8 mouse cellular contexts compared by ENCODE assay signal in the genomic region with DNA sequence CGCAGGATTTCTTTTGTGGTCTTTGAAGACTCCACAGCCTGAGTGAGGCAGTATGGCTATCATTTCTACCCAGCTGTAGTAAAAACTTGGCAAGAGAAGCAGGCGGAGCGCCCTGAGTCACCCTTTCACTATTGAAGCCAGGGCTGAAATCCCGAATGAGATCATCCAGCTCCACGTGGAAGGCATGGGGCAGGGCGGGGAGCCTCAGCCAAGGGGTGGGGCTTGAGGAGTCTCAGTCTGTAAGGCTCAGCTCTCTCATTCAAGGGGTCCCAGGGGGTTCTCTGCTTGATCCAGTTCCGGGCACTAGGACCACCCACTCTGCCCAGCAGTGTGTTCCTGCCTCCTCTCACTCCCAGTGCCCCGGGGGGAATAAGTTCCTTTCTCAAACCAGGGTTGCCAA. TPM values are rescaled to one million over a fixed set of nuclear protein-coding genes. Genes with fewer than 3 reads are reported as not detected.
DNase-seq lines count a peak whose midpoint lies in the region; ATAC-seq and TF ChIP-seq lines count a peak whose summit lies in the region.

No protein-coding gene starts in this region.

- 3% methylated on average over 8 of the region's 8 CpGs for WGBS in embryonic facial prominence, embryonic 14.5 days
- 9% methylated on average over 8 of the region's 8 CpGs for WGBS in thymus, adult 2 months

- TF ChIP-seq POLR2A in thymus, adult 2 months (IDR thresholded peaks at IDR 0.05; ENCODE audit: control insufficient read depth, extremely low read depth, insufficient read depth, low read length, poor library complexity), result no peak

- DNase-seq in brain, adult 2 months (ENCODE audit: low read depth, low spot score), result peak; percentile 94
- peak; percentile 97 for DNase-seq in embryonic facial prominence, embryonic 14.5 days (ENCODE audit: low spot score)
- peak; percentile 96 to 97 for DNase-seq in heart, adult 18-20 months
- peak; percentile 88 for DNase-seq in kidney, adult 18-20 months
- DNase-seq in left cerebral cortex, postnatal 25 days (ENCODE audit: low spot score in 2 of 2), result peak; percentile 66 to 87
- peak; percentile 60 for DNase-seq in right cerebral cortex, postnatal 4 days
- DNase-seq in thymus, adult 2 months, result no peak

- peaks cover 6% of the 10 kb centered on the region; the same call in 1 of the 2 replicates for H3K4me1 ChIP-seq in embryonic facial prominence, embryonic 14.5 days (ENCODE audit: control insufficient read depth, insufficient read depth, low read length)
- no peaks in the 10 kb centered on the region for H3K4me1 ChIP-seq in thymus, adult 2 months (replicated peaks; ENCODE audit: control insufficient read depth, insufficient read depth, low read length)

- H3K9me3 ChIP-seq in embryonic facial prominence, embryonic 14.5 days (ENCODE audit: control insufficient read depth, low read length), result no peaks in the 10 kb centered on the region

- H3K9ac ChIP-seq in embryonic facial prominence, embryonic 14.5 days (ENCODE audit: low read depth, low read length), result peak overlapping the region; percentile 81

- intact Hi-C loops in left cerebral cortex, postnatal 25 days (cut with DNase I), result loop anchor here (2.0 to 10.0 kb wide), 3 partner anchors 44 to 1594 kb away; no protein-coding TSS in a partner anchor

- TF ChIP-seq CTCF in thymus, adult 2 months (IDR thresholded peaks at IDR 0.05; ENCODE audit: borderline replicate concordance, control insufficient read depth, extremely low read depth, insufficient read depth, low read length, poor library complexity), result no peak

- H3K36me3 ChIP-seq in embryonic facial prominence, embryonic 14.5 days (ENCODE audit: control insufficient read depth, insufficient read depth, low read length), result peaks cover 46% of the 10 kb centered on the region
- H3K36me3 ChIP-seq in thymus, adult 2 months (ENCODE audit: control insufficient read depth, insufficient read depth, low read length), result no peaks in the 10 kb centered on the region

- H3K4me2 ChIP-seq in embryonic facial prominence, embryonic 14.5 days (ENCODE audit: low read depth, low read length), result peak overlapping the region; percentile 95

- H3K27ac ChIP-seq in embryonic facial prominence, embryonic 14.5 days (replicated peaks; ENCODE audit: low read depth, low read length), result peak overlapping the region; percentile 89
- H3K27ac ChIP-seq in thymus, adult 2 months (ENCODE audit: control insufficient read depth, insufficient read depth, low read length), result no peak overlapping the region

- peak overlapping the region; percentile 67 for H3K4me3 ChIP-seq in embryonic facial prominence, embryonic 14.5 days (ENCODE audit: low read depth, low read length)
- no peak overlapping the region for H3K4me3 ChIP-seq in thymus, adult 2 months (ENCODE audit: control insufficient read depth, insufficient read depth, low read length)

- H3K27me3 ChIP-seq in embryonic facial prominence, embryonic 14.5 days (replicated peaks; ENCODE audit: control insufficient read depth, insufficient read depth, low read length), result no peaks in the 10 kb centered on the region
- H3K27me3 ChIP-seq in thymus, adult 2 months (ENCODE audit: control insufficient read depth, insufficient read depth, low read length), result peaks cover 4% of the 10 kb centered on the region; the same call in 1 of the 2 replicates

- peak; percentile 83 for ATAC-seq in embryonic facial prominence, embryonic 14.5 days (ENCODE audit: low read depth)
- ATAC-seq in megakaryocyte progenitor cell, adult 5-6 weeks (replicated peaks; ENCODE audit: poor library complexity), result peak; percentile 51

RNA-seq across cellular contexts. Expression of gene Adamts1, which starts 2.2 kb away (rescaled TPM):
- polyA plus RNA-seq in embryonic facial prominence, embryonic 14.5 days (2014; fragmentation: Nextera tagmentation; extraction: Ambion mirVana), result 39.3 and 44.7 TPM in 2 replicates
- total RNA-seq in heart, adult 18-20 months (2021), result 10 to 100 TPM; 25.9 to 37.0 TPM
- 1 to 10 TPM; 7.1 to 7.7 TPM for total RNA-seq in left cerebral cortex, postnatal 25 days (2021)
- total RNA-seq in megakaryocyte progenitor cell, adult 5-6 weeks (2015), result 0.10 TPM in 1 of 2 replicates, not detected in the other
- 0.07 TPM in 1 of 2 replicates, not detected in the other for total RNA-seq in megakaryocyte progenitor cell, adult 5-6 weeks (2017)
- 2.9 and 3.8 TPM in 2 replicates for polyA plus RNA-seq in thymus, adult 2 months (2012; rRNA removed)

Comparison
In these comparisons a context has a peak if more than half of its experiments do, and no peak if none do; other contexts are left out.
1. RNA of gene Adamts1, which starts 2.2 kb away (total RNA-seq): 25.9 to 37.0 TPM in heart, adult 18-20 months and 7.1 to 7.7 TPM in left cerebral cortex, postnatal 25 days; 0.07 to 0.10 TPM in megakaryocyte progenitor cell, adult 5-6 weeks; every median in the first group is over 4 times any median in the second.